In the genomic region with DNA sequence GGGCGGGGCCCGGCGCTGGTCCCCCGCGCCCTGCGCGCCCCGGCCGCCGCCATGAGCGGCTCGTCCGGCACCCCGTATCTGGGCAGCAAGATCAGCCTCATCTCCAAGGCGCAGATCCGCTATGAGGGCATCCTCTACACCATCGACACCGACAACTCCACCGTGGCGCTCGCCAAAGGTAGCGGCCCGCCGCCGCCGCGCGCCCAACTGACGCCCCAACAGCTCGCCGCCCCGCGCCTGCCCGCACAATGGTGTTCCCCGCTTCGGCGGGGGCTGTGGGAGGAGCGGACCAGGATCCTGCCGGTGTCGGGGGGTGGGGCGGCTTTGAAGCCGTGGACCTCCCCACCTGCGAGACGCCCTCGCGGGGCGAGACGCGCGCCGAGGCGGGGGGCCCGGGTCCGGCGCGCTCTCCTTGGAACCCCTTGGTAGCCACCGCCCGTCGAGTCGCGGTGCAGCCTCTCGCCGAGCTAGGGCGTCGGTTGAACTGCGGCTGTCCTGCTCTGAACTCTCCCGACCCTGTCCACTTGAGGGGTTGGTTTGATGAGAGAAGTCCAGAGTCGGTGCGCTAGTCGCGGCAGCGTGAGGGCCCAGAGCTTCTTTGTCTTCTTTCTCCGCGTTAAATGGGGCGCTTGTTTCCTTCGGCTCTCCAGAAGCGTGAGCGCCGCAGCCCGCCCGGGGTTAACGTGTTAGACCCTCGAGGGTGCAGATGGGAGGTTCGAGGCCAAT, we compare ENCODE assay signal across 7 mouse cellular contexts. TPM values are rescaled to one million over a fixed set of nuclear protein-coding genes. Genes with fewer than 3 reads are reported as not detected.
DNase-seq lines count a peak whose midpoint lies in the region; ATAC-seq lines count a peak whose summit lies in the region.

No protein-coding gene starts in this region.

- H3K27me3 ChIP-seq in kidney, embryonic 16.5 days (ENCODE audit: insufficient read depth, low read length): 0 out of 2 replicates have a peak, but pooled peaks cover 7% of the 10 kb centered on the region

- H3K4me1 ChIP-seq in kidney, embryonic 16.5 days (ENCODE audit: insufficient read depth, low read length): peaks cover 28% of the 10 kb centered on the region

- H3K9ac ChIP-seq in kidney, embryonic 16.5 days (replicated peaks; ENCODE audit: low read length): peak overlapping the region; percentile 95

- peak overlapping the region; percentile 90 for H3K27ac ChIP-seq in kidney, embryonic 16.5 days (ENCODE audit: low read length)

- ATAC-seq in kidney, embryonic 16.5 days (ENCODE audit: low FRiP score, low TSS enrichment): no peak; the same call in none of the 2 replicates

- peak overlapping the region; percentile 82 for H3K4me2 ChIP-seq in kidney, embryonic 16.5 days (replicated peaks; ENCODE audit: low read depth, low read length)

- peak; percentile 35 for DNase-seq in 416B (ENCODE audit: low read depth)
- DNase-seq in CD4-positive helper T cell, adult 2 months (ENCODE audit: low read depth, low spot score): peak; percentile 67
- peak; percentile 82 for DNase-seq in cerebellum, adult 11-12 months
- peak; percentile 41 for DNase-seq in gastrocnemius, postnatal 25 days
- DNase-seq in lung, postnatal 10 days: peak; percentile 55
- DNase-seq in right cerebral cortex, postnatal 36 days (ENCODE audit: low spot score in 2 of 2): peak; percentile 47 to 48

- WGBS in kidney, embryonic 16.5 days: under 1% methylated on average over 65 of the region's 84 CpGs

- no peaks in the 10 kb centered on the region for H3K9me3 ChIP-seq in kidney, embryonic 16.5 days (ENCODE audit: low read length)

- H3K36me3 ChIP-seq in kidney, embryonic 16.5 days (ENCODE audit: insufficient read depth, low read length): peaks cover 21% of the 10 kb centered on the region

- peak overlapping the region; percentile 92 for H3K4me3 ChIP-seq in kidney, embryonic 16.5 days (ENCODE audit: low read length)

RNA-seq across cellular contexts. Expression of gene Lsm14b, which starts 0.5 kb away (rescaled TPM):
- total RNA-seq in gastrocnemius, postnatal 25 days (2021): 10 to 100 TPM; 39.7 to 43.9 TPM
- 4.8 and 7.0 TPM in 2 replicates for polyA plus RNA-seq in kidney, embryonic 16.5 days (2015; fragmentation: Nextera tagmentation; extraction: Ambion mirVana)

RNA-seq across cellular contexts. Expression of gene Psma7, which starts 16.9 kb away (rescaled TPM):
- total RNA-seq in gastrocnemius, postnatal 25 days (2021): 100 to 1,000 TPM; 115 to 123 TPM
- 619 and 638 TPM in 2 replicates for polyA plus RNA-seq in kidney, embryonic 16.5 days (2015; fragmentation: Nextera tagmentation; extraction: Ambion mirVana)

RNA-seq across cellular contexts. Expression of gene Ss18l1, which starts 17.0 kb away (rescaled TPM):
- 1 to 10 TPM; 1.7 to 2.2 TPM for total RNA-seq in gastrocnemius, postnatal 25 days (2021)
- 7.0 and 7.4 TPM in 2 replicates for polyA plus RNA-seq in kidney, embryonic 16.5 days (2015; fragmentation: Nextera tagmentation; extraction: Ambion mirVana)

RNA-seq across cellular contexts. Expression of gene Mtg2, which starts 45.1 kb away (rescaled TPM):
- 10 to 100 TPM; 12.5 to 13.2 TPM for total RNA-seq in gastrocnemius, postnatal 25 days (2021)
- 27.3 and 29.6 TPM in 2 replicates for polyA plus RNA-seq in kidney, embryonic 16.5 days (2015; fragmentation: Nextera tagmentation; extraction: Ambion mirVana)

RNA-seq across cellular contexts. Expression of gene Taf4, which starts 48.9 kb away (rescaled TPM):
- total RNA-seq in gastrocnemius, postnatal 25 days (2021): 1 to 10 TPM; 7.2 to 9.9 TPM
- polyA plus RNA-seq in kidney, embryonic 16.5 days (2015; fragmentation: Nextera tagmentation; extraction: Ambion mirVana): 3.4 and 4.1 TPM in 2 replicates
